8 mouse cellular contexts compared by ENCODE assay signal in the genomic region with DNA sequence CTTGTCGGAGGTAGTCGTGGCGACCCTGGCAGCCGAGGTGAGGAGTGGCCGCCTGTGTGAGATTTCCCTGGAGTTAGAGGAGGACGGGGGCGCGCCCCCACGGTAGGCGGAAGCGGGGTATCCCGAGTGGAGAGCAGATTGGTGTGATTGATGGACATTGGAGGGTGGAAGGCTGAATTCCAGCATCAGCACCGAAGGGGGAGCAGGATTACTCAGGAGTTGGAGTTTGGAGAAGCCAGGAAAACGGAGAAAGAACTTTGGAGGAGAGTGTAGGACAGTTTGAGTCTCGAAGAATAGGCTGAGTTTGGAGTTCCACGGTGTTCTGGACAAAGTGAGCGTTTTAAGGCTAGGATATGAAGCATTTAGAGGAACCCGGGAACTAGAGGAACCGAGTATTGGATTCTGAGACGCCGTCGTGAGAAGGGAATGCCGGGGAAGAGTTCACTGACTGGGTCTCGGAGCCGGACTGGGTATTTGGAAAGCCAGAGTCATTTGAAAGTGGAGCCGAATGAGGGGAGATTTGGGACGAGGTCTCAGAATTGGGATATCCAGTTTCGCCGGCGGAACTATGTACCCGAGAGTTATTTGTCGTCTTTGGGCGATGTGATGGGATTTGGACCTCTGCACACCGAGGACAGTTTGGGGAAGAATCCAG. TPM values are rescaled to one million over a fixed set of nuclear protein-coding genes. Genes with fewer than 3 reads are reported as not detected.
DNase-seq lines count a peak whose midpoint lies in the region; ATAC-seq and TF ChIP-seq lines count a peak whose summit lies in the region.

No protein-coding gene starts in this region.

- under 1% methylated on average over 34 of the region's 34 CpGs for WGBS in lung, embryonic 14.5 days
- WGBS in embryonic facial prominence, embryonic 10.5 days = under 1% methylated on average over 34 of the region's 34 CpGs
- WGBS in intestine, embryonic 14.5 days = under 1% methylated on average over 34 of the region's 34 CpGs
- under 1% methylated on average over 34 of the region's 34 CpGs for WGBS in neural tube, embryonic 13.5 days

- H3K4me1 ChIP-seq in lung, embryonic 14.5 days (ENCODE audit: insufficient read depth) = peaks cover 8% of the 10 kb centered on the region; the same call in 1 of the 2 replicates
- peaks cover 15% of the 10 kb centered on the region for H3K4me1 ChIP-seq in embryonic facial prominence, embryonic 10.5 days
- H3K4me1 ChIP-seq in intestine, embryonic 14.5 days (replicated peaks; ENCODE audit: control insufficient read depth, insufficient read depth, low read length) = peaks cover 7% of the 10 kb centered on the region
- H3K4me1 ChIP-seq in neural tube, embryonic 13.5 days (replicated peaks) = peaks cover 18% of the 10 kb centered on the region

- H3K9ac ChIP-seq in lung, embryonic 14.5 days = peak overlapping the region; percentile 67
- H3K9ac ChIP-seq in intestine, embryonic 14.5 days (ENCODE audit: low read length) = peak overlapping the region; percentile 49
- H3K9ac ChIP-seq in neural tube, embryonic 13.5 days = peak overlapping the region; percentile 73

- no peaks in the 10 kb centered on the region for H3K9me3 ChIP-seq in lung, embryonic 14.5 days (ENCODE audit: low read depth, low read length)
- H3K9me3 ChIP-seq in embryonic facial prominence, embryonic 10.5 days = no peaks in the 10 kb centered on the region
- H3K9me3 ChIP-seq in intestine, embryonic 14.5 days (ENCODE audit: control insufficient read depth, low read length) = no peaks in the 10 kb centered on the region
- H3K9me3 ChIP-seq in neural tube, embryonic 13.5 days = no peaks in the 10 kb centered on the region

- peak overlapping the region; percentile 69 for H3K4me2 ChIP-seq in lung, embryonic 14.5 days
- peak overlapping the region; percentile 47 for H3K4me2 ChIP-seq in intestine, embryonic 14.5 days (ENCODE audit: low read length)
- H3K4me2 ChIP-seq in neural tube, embryonic 13.5 days = peak overlapping the region; percentile 80

- peak overlapping the region; percentile 96 for H3K27ac ChIP-seq in lung, embryonic 14.5 days (ENCODE audit: low read depth)
- peak overlapping the region; percentile 91 for H3K27ac ChIP-seq in embryonic facial prominence, embryonic 10.5 days (replicated peaks)
- H3K27ac ChIP-seq in intestine, embryonic 14.5 days (ENCODE audit: low read depth) = peak overlapping the region; percentile 85
- peak overlapping the region; percentile 88 for H3K27ac ChIP-seq in neural tube, embryonic 13.5 days (replicated peaks)

- H3K4me3 ChIP-seq in lung, embryonic 14.5 days (ENCODE audit: low read depth, low read length) = peak overlapping the region; percentile 75
- H3K4me3 ChIP-seq in embryonic facial prominence, embryonic 10.5 days = peak overlapping the region; percentile 79
- peak overlapping the region; percentile 79 for H3K4me3 ChIP-seq in intestine, embryonic 14.5 days (ENCODE audit: low read depth, low read length)
- peak overlapping the region; percentile 66 for H3K4me3 ChIP-seq in neural tube, embryonic 13.5 days

- no peak for DNase-seq in lung, embryonic 14.5 days
- DNase-seq in lung, postnatal 10 days = no peak
- no peak for DNase-seq in embryonic facial prominence, embryonic 10.5 days (ENCODE audit: low spot score)
- DNase-seq in intestine, embryonic 14.5 days (ENCODE audit: low spot score) = no peak
- no peak for DNase-seq in embryo, embryonic 9.5 days (ENCODE audit: extremely low spot score)
- DNase-seq in spleen, postnatal 10 days (ENCODE audit: low spot score in 2 of 2) = no peak
- no peak for DNase-seq in urinary bladder, postnatal 36 days (ENCODE audit: low spot score in 2 of 2)

- ATAC-seq in lung, embryonic 14.5 days (ENCODE audit: insufficient read depth) = no peak; the same call in 1 of the 2 replicates
- peak; percentile 0; the same call in 1 of the 2 replicates for ATAC-seq in intestine, embryonic 14.5 days (replicated peaks; ENCODE audit: low FRiP score, low TSS enrichment, low read depth)
- peak; percentile 1; the same call in 1 of the 2 replicates for ATAC-seq in neural tube, embryonic 13.5 days (ENCODE audit: low read depth)

- TF ChIP-seq CTCF in lung, embryonic 14.5 days (IDR thresholded peaks at IDR 0.05; ENCODE audit: low read depth) = no peak

- H3K36me3 ChIP-seq in lung, embryonic 14.5 days (ENCODE audit: insufficient read depth) = peaks cover 20% of the 10 kb centered on the region
- H3K36me3 ChIP-seq in embryonic facial prominence, embryonic 10.5 days (replicated peaks) = peaks cover 28% of the 10 kb centered on the region
- H3K36me3 ChIP-seq in intestine, embryonic 14.5 days (ENCODE audit: control insufficient read depth, insufficient read depth, low read length) = peaks cover 22% of the 10 kb centered on the region
- peaks cover 9% of the 10 kb centered on the region for H3K36me3 ChIP-seq in neural tube, embryonic 13.5 days

- no peaks in the 10 kb centered on the region for H3K27me3 ChIP-seq in lung, embryonic 14.5 days (ENCODE audit: insufficient read depth, low read length)
- H3K27me3 ChIP-seq in embryonic facial prominence, embryonic 10.5 days (replicated peaks; ENCODE audit: low read depth, poor library complexity, severe bottlenecking) = no peaks in the 10 kb centered on the region
- H3K27me3 ChIP-seq in intestine, embryonic 14.5 days (replicated peaks; ENCODE audit: control insufficient read depth, insufficient read depth, low read length) = no peaks in the 10 kb centered on the region
- no peaks in the 10 kb centered on the region for H3K27me3 ChIP-seq in neural tube, embryonic 13.5 days

RNA-seq across cellular contexts. Expression of a gene that starts 0.4 kb away (rescaled TPM):
- polyA plus RNA-seq in lung, embryonic 14.5 days (2014; fragmentation: Nextera tagmentation; extraction: Ambion mirVana) = 22.0 and 24.3 TPM in 2 replicates
- polyA plus RNA-seq in embryonic facial prominence, embryonic 10.5 days (2016; fragmentation: Nextera tagmentation; extraction: Ambion mirVana) = 26.2 and 26.5 TPM in 2 replicates
- 25.2 and 29.0 TPM in 2 replicates for polyA plus RNA-seq in intestine, embryonic 14.5 days (2014; fragmentation: Nextera tagmentation; extraction: Ambion mirVana)
- polyA plus RNA-seq in neural tube, embryonic 13.5 days (2015; fragmentation: Nextera tagmentation; extraction: Ambion mirVana) = 16.7 and 16.8 TPM in 2 replicates

RNA-seq across cellular contexts. Expression of a gene that starts 12.7 kb away (rescaled TPM):
- polyA plus RNA-seq in lung, embryonic 14.5 days (2014; fragmentation: Nextera tagmentation; extraction: Ambion mirVana) = 39.3 and 42.5 TPM in 2 replicates
- polyA plus RNA-seq in embryonic facial prominence, embryonic 10.5 days (2016; fragmentation: Nextera tagmentation; extraction: Ambion mirVana) = 24.0 and 25.1 TPM in 2 replicates
- 33.9 and 38.4 TPM in 2 replicates for polyA plus RNA-seq in intestine, embryonic 14.5 days (2014; fragmentation: Nextera tagmentation; extraction: Ambion mirVana)
- 12.3 and 14.1 TPM in 2 replicates for polyA plus RNA-seq in neural tube, embryonic 13.5 days (2015; fragmentation: Nextera tagmentation; extraction: Ambion mirVana)

RNA-seq across cellular contexts. Expression of a gene that starts 25.2 kb away (rescaled TPM):
- 2.5 and 2.9 TPM in 2 replicates for polyA plus RNA-seq in lung, embryonic 14.5 days (2014; fragmentation: Nextera tagmentation; extraction: Ambion mirVana)
- polyA plus RNA-seq in embryonic facial prominence, embryonic 10.5 days (2016; fragmentation: Nextera tagmentation; extraction: Ambion mirVana) = 3.8 and 4.2 TPM in 2 replicates
- 1.5 and 1.6 TPM in 2 replicates for polyA plus RNA-seq in intestine, embryonic 14.5 days (2014; fragmentation: Nextera tagmentation; extraction: Ambion mirVana)
- polyA plus RNA-seq in neural tube, embryonic 13.5 days (2015; fragmentation: Nextera tagmentation; extraction: Ambion mirVana) = 1.9 TPM in 2 replicates

RNA-seq across cellular contexts. Expression of a gene that starts 26.2 kb away (rescaled TPM):
- polyA plus RNA-seq in lung, embryonic 14.5 days (2014; fragmentation: Nextera tagmentation; extraction: Ambion mirVana) = 54.5 and 56.0 TPM in 2 replicates
- 31.9 and 35.2 TPM in 2 replicates for polyA plus RNA-seq in embryonic facial prominence, embryonic 10.5 days (2016; fragmentation: Nextera tagmentation; extraction: Ambion mirVana)
- polyA plus RNA-seq in intestine, embryonic 14.5 days (2014; fragmentation: Nextera tagmentation; extraction: Ambion mirVana) = 52.3 and 54.0 TPM in 2 replicates
- polyA plus RNA-seq in neural tube, embryonic 13.5 days (2015; fragmentation: Nextera tagmentation; extraction: Ambion mirVana) = 21.3 and 23.3 TPM in 2 replicates

RNA-seq across cellular contexts. Expression of a gene that starts 26.5 kb away (rescaled TPM):
- 0.31 and 0.51 TPM in 2 replicates for polyA plus RNA-seq in lung, embryonic 14.5 days (2014; fragmentation: Nextera tagmentation; extraction: Ambion mirVana)
- 0.19 and 0.35 TPM in 2 replicates for polyA plus RNA-seq in embryonic facial prominence, embryonic 10.5 days (2016; fragmentation: Nextera tagmentation; extraction: Ambion mirVana)
- polyA plus RNA-seq in intestine, embryonic 14.5 days (2014; fragmentation: Nextera tagmentation; extraction: Ambion mirVana) = 0.34 and 0.48 TPM in 2 replicates
- polyA plus RNA-seq in neural tube, embryonic 13.5 days (2015; fragmentation: Nextera tagmentation; extraction: Ambion mirVana) = 1.7 and 2.8 TPM in 2 replicates
